Mouse (Mus musculus) heart, adult 2 months (tissue): ENCODE data around the gene R3hdm2.

Experiments used
- CTCF ChIP-seq: fragments of 200-600 bp; IDR thresholded peaks from 2 replicates; pipeline ENCODE4 v1.8.1; 2022; ENCODE audit warnings: antibody characterized with exemption, mild to moderate bottlenecking, moderate library complexity
- EP300 ChIP-seq: fragments of 200-500 bp; IDR thresholded peaks from 2 replicates; pipeline ENCODE4 v1.6.1; 2011; ENCODE audit warnings: low read depth, low read length, control low read depth; ENCODE audit not compliant: insufficient read depth

DNA sequence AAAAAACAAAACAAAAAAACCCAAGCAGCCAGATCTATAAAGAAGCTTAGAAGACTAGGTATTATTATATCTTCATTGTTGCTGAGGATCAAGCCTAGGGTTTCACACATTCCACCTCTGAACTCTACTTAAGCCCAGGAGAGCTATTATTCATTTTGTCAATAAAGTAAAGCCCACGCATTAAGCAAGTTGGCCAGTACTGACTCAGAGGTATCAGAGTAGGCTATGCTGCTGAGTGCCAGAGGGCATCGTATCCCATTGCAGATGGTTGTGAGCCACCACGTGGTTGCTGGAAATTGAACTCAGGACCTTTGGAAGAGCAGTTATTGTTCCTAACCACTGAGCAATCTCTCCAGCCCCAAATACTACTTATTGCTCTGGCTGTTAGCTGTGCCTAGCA is 163.8 kb downstream of the R3hdm2 start:
- TF ChIP-seq CTCF (no peak), EP300 (no peak)
